8 mouse cellular contexts compared by ENCODE assay signal in the genomic region with DNA sequence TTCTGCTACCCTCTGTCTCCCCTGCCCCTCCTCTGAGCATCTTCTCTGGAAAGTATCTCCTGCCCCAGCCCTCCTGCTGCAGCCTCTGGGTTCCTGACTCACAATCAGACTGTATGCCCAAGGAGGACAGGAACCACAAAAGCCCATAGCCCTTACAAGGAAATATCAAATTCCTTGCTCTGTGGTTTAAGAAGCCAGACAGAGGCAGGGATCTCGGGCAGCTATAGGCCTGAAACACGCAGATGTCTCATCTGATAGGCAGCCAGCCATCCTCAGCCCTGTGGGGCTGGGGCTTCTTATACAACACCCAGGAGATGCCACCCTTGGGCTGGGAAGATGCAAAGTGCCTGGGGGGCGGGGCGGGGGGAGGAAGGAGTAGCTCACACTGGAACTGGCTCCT. TPM values are rescaled to one million over a fixed set of nuclear protein-coding genes. Genes with fewer than 3 reads are reported as not detected.
DNase-seq lines count a peak whose midpoint lies in the region; ATAC-seq and TF ChIP-seq lines count a peak whose summit lies in the region.

No protein-coding gene starts in this region.

- no peak overlapping the region for H3K9ac ChIP-seq in hindbrain, embryonic 11.5 days (ENCODE audit: low read depth, low read length)
- no peak overlapping the region for H3K9ac ChIP-seq in midbrain, embryonic 16.5 days (ENCODE audit: low read depth, low read length)

- no peaks in the 10 kb centered on the region for H3K9me3 ChIP-seq in embryonic facial prominence, embryonic 10.5 days
- no peaks in the 10 kb centered on the region for H3K9me3 ChIP-seq in hindbrain, embryonic 11.5 days (ENCODE audit: control insufficient read depth, low read length)
- no peaks in the 10 kb centered on the region for H3K9me3 ChIP-seq in midbrain, embryonic 16.5 days (replicated peaks; ENCODE audit: control insufficient read depth, low read length, poor library complexity, severe bottlenecking)

- peak overlapping the region; percentile 72 for H3K4me3 ChIP-seq in layer of hippocampus, adult 2 months
- H3K4me3 ChIP-seq in embryonic facial prominence, embryonic 10.5 days: peak overlapping the region; percentile 67
- no peak overlapping the region for H3K4me3 ChIP-seq in hindbrain, embryonic 11.5 days (ENCODE audit: low read depth, low read length)
- H3K4me3 ChIP-seq in midbrain, embryonic 16.5 days (ENCODE audit: low read depth, low read length): no peak overlapping the region

- no peaks in the 10 kb centered on the region for H3K36me3 ChIP-seq in embryonic facial prominence, embryonic 10.5 days (replicated peaks)
- H3K36me3 ChIP-seq in hindbrain, embryonic 11.5 days (ENCODE audit: control insufficient read depth, insufficient read depth, low read length): no peaks in the 10 kb centered on the region
- no peaks in the 10 kb centered on the region for H3K36me3 ChIP-seq in midbrain, embryonic 16.5 days (ENCODE audit: control insufficient read depth, insufficient read depth, low read length)

- peaks cover 58% of the 10 kb centered on the region for H3K4me1 ChIP-seq in embryonic facial prominence, embryonic 10.5 days
- H3K4me1 ChIP-seq in hindbrain, embryonic 11.5 days (replicated peaks; ENCODE audit: control insufficient read depth, insufficient read depth, low read length): peaks cover 9% of the 10 kb centered on the region
- peaks cover 29% of the 10 kb centered on the region for H3K4me1 ChIP-seq in midbrain, embryonic 16.5 days (ENCODE audit: control insufficient read depth, insufficient read depth, low read length)

- peak overlapping the region; percentile 100 for H3K27ac ChIP-seq in layer of hippocampus, adult 2 months
- peak overlapping the region; percentile 97 for H3K27ac ChIP-seq in embryonic facial prominence, embryonic 10.5 days (replicated peaks)
- 0 out of 2 replicates have a peak overlapping the region, but pooled peaks have one; percentile 95 for H3K27ac ChIP-seq in hindbrain, embryonic 11.5 days (ENCODE audit: low read depth, low read length)
- H3K27ac ChIP-seq in midbrain, embryonic 16.5 days (ENCODE audit: low read length): peak overlapping the region; percentile 100

- DNase-seq in layer of hippocampus, adult 2 months (ENCODE audit: low spot score in 2 of 2): no peak
- DNase-seq in layer of hippocampus, adult 18-20 months (ENCODE audit: low spot score in 2 of 2): no peak
- DNase-seq in embryonic facial prominence, embryonic 10.5 days (ENCODE audit: low spot score): no peak
- no peak for DNase-seq in hindbrain, embryonic 11.5 days (ENCODE audit: low spot score)
- no peak for DNase-seq in thymus, postnatal 14 days
- DNase-seq in spleen, postnatal 10 days (ENCODE audit: low spot score in 2 of 2): no peak

- H3K27me3 ChIP-seq in embryonic facial prominence, embryonic 10.5 days (replicated peaks; ENCODE audit: low read depth, poor library complexity, severe bottlenecking): no peaks in the 10 kb centered on the region
- no peaks in the 10 kb centered on the region for H3K27me3 ChIP-seq in hindbrain, embryonic 11.5 days (ENCODE audit: control insufficient read depth, insufficient read depth, low read length)
- no peaks in the 10 kb centered on the region for H3K27me3 ChIP-seq in midbrain, embryonic 16.5 days (ENCODE audit: control insufficient read depth, insufficient read depth, low read depth, low read length)

- ATAC-seq in hindbrain, embryonic 11.5 days (ENCODE audit: low FRiP score): no peak
- ATAC-seq in midbrain, embryonic 16.5 days: no peak
- ATAC-seq in inflammation-experienced regulatory T-cells, adult 6 months: no peak

- TF ChIP-seq CTCF in layer of hippocampus, adult 2 months (conservative IDR thresholded peaks at IDR 0.05): no peak

- 79% methylated on average over 4 of the region's 4 CpGs for WGBS in embryonic facial prominence, embryonic 10.5 days
- WGBS in hindbrain, embryonic 11.5 days: 89% methylated on average over 4 of the region's 4 CpGs
- 79% methylated on average over 4 of the region's 4 CpGs for WGBS in midbrain, embryonic 16.5 days

- no peak overlapping the region for H3K4me2 ChIP-seq in hindbrain, embryonic 11.5 days (replicated peaks; ENCODE audit: low read depth, low read length)
- peak overlapping the region; percentile 72; the same call in 1 of the 2 replicates for H3K4me2 ChIP-seq in midbrain, embryonic 16.5 days (ENCODE audit: low read length)

RNA-seq across cellular contexts. Expression of gene Cstad, which starts 1.0 kb away (rescaled TPM):
- total RNA-seq in layer of hippocampus, adult 2 months (2021): 10 to 100 TPM in 1 of 2 experiments, 1 to 10 TPM in 1; 7.8 to 11.3 TPM
- total RNA-seq in layer of hippocampus, adult 18-20 months (2021): 1 to 10 TPM; 4.5 to 5.3 TPM
- polyA plus RNA-seq in embryonic facial prominence, embryonic 10.5 days (2016; fragmentation: Nextera tagmentation; extraction: Ambion mirVana): 0.44 and 0.86 TPM in 2 replicates
- 0.18 and 0.57 TPM in 2 replicates for polyA plus RNA-seq in hindbrain, embryonic 11.5 days (2014; fragmentation: Nextera tagmentation; extraction: Ambion mirVana)
- 0.62 TPM in 2 replicates for polyA plus RNA-seq in midbrain, embryonic 16.5 days (2015; fragmentation: Nextera tagmentation; extraction: Ambion mirVana)
- 1 to 10 TPM; 3.0 to 8.3 (median 4.3) TPM for polyA plus RNA-seq in inflammation-experienced regulatory T-cells, adult 6 months (2017; shearing (Covaris generic))

Comparison
In these comparisons a context has a peak if more than half of its experiments do, and no peak if none do; other contexts are left out.
1. H3K4me3 ChIP-seq: peak in layer of hippocampus, adult 2 months (single experiment) and embryonic facial prominence, embryonic 10.5 days (single experiment); none in hindbrain, embryonic 11.5 days (single experiment) and midbrain, embryonic 16.5 days (single experiment).
2. Peak in every context shown above with its lines, with median percentiles within 50 percentile points of each other: H3K27ac ChIP-seq.